Mouse (Mus musculus) T-helper 1 cell (primary cell): ENCODE data around the gene Synj2bp.
"Not testable (repeated sequence)": the region's sequence is repeated elsewhere in the genome, so short reads cannot be mapped to it uniquely, and the experiment has no call there.

Experiments used
- in situ Hi-C: fragments of 300-600 bp; cut with MboI, MseI; formaldehyde crosslinking; loops from one replicate; pipeline ENCODE4 v1.15.1; 2025; ENCODE audit warnings: high pct_unique_total_duplicates

The Synj2bp gene

GRCm38 (mm10) chr12:81532316-81533028 is at the start of gene Synj2bp, which contains the start of gene Gm20498:
Gene Synj2bp, minus strand, starts transcription at chr12:81532911.
Gene Gm20498, minus strand, starts transcription at chr12:81532905.
- in situ Hi-C loops: loop anchor here (5.0 kb wide), 1 partner anchor 45 kb away; the partner anchor contains the start of gene Cox16

- in situ Hi-C loops: no loop called here
Measured at GRCm38 (mm10) chr12:81568374-81568773, 35.7 kb upstream of the Synj2bp start, which contains the start of gene Adam21. Gene Adam21, minus strand, starts transcription at chr12:81568474.

DNA sequence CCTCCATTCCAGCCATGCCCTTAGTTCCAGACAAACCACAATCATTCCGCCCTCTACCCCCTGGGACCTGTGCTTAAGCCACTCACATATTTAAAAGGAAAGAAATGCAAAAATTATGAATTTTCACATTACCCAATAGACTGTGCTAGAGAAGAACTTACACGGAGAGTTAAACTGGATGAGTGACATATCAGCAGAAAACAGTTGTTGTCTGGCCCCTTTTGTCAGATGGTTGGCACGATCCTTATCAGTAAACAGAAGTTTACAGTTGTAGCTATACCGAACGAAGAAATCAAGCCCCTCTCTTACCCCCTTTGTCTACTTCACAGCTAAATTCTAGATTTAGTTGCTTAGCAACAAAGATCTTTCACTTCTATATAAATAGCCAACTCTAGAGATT is 35.2 kb upstream of the Synj2bp start:
- in situ Hi-C loops: no loop called here

DNA sequence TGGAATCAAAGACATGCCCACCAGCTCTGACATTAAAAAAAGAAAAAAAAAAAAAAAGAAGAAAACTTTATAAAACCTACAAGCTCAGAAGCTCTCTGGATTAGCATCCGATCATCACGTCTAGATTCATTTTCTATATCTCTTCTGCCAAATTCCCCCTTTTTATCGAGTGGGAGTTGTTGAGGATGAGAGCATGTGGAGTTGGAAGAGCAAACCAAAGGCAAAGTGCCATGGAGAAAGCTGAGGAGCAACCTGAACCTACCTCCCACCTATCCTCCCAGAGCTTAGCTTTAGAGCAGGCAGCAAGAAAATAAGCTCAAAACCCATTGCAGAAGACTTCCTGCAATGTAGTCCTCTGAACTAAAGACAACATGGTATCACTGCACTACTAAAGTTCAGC is 31.5 kb upstream of the Synj2bp start:
- in situ Hi-C loops: no loop called here

DNA sequence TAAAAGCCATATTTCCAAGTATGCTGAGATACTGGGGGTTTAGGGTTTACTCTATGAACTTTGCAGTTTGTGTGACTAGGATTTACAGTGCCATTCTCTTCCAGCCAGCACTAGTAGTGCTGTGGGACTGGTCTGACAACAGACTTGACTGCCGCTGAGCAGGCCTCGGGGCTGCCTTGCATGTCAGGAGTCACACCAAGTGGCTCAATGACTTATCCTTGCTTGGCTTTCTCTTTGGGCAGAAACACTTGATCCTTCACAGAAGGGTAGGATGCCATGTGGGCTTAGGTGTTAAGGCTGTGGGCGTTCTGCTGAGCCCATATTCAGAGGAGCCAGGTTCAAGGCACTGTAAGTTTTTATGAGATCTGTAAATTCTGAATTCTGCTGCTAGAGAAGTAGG is 16.6 kb upstream of the Synj2bp start:
- in situ Hi-C loops: no loop called here

- in situ Hi-C loops: no loop called here
Measured at GRCm38 (mm10) chr12:81547163-81547562, 14.5 kb upstream of the Synj2bp start.

DNA sequence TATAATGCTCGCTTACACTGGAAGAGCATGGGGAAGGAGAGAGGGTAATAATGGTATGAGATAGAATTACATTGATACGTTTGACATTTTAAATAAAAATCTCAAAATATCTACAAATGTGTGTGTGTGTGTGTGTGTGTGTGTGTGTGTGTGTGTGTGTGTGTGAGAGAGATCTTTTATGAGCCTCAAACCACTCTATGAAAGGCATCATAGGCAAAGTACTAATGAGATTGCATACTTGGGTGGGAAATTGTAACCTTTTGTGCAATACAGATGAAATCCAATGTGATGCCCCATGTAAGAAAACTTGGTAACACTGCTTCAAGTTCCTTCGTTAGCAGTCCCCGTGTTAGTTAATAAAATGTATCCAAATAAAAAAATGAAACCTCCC is 313 bp upstream of the Synj2bp start:
- in situ Hi-C loops: loop anchor here (5.0 kb wide), 1 partner anchor 46 kb away; the partner anchor contains the start of gene Cox16

- in situ Hi-C loops: loop anchor here (5.0 kb wide), 1 partner anchor 43 kb away; the partner anchor contains the start of gene Cox16
Measured at GRCm38 (mm10) chr12:81530587-81530986, 2.1 kb downstream of the Synj2bp start.

GRCm38 (mm10) chr12:81496906-81497305 is 35.8 kb downstream of the Synj2bp start:
- in situ Hi-C loops: loop anchor here (25.0 kb wide), 1 partner anchor 535 kb away; the partner anchor contains the start of gene Slc10a1

DNA sequence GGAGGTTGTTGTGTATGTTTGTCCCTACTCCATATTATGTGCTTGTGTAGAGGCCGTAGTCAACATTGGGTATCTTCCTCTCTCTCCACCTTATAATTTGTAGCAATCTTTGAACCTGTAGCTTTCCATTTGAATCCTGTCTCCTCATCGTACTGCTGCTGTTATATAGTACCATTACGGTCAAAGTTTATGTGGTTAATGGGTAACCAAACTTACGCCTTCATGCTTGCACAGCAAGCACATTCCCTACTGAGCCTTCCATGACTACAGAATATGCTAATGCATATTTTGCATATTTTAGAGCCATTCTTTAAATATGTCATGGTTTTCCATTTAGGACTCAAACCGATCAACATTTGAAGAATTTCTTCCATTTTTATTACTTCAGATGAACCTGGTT is 42.2 kb downstream of the Synj2bp start:
- in situ Hi-C loops: loop anchor here (25.0 kb wide), 1 partner anchor 528 kb away; the partner anchor contains the start of gene Slc10a1

- in situ Hi-C loops: loop anchor here (5.0 to 25.0 kb wide), 2 partner anchors 47 to 523 kb away; partner anchors contain the start of genes Gm20498, Slc10a1 and Synj2bp
Measured at GRCm38 (mm10) chr12:81485311-81485710, 47.4 kb downstream of the Synj2bp start.

GRCm38 (mm10) chr12:81484727-81485191 is 48.0 kb downstream of the Synj2bp start, which contains the start of gene Cox16:
Gene Cox16, minus strand, starts transcription at chr12:81485127.
- in situ Hi-C loops: loop anchor here (5.0 to 25.0 kb wide), 2 partner anchors 48 to 522 kb away; partner anchors contain the start of genes Gm20498, Slc10a1 and Synj2bp

DNA sequence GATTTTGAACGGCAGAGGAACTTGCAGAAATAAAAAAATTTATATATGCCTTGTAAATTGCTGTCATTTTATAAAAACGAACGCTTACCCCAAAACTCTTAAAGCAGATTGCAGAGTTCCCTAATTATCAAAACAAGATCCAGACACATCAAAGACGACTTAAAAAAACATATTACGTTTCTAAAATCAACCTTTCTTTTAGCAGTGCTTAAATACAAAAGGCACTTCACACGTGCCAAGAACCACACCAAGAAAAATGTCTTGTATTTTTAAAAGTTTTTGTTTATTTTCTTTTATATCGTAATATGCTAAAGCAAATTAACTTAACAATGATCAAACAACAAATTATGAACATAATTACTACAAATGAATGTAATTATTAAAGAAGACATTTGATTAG is 48.5 kb downstream of the Synj2bp start:
- in situ Hi-C loops: loop anchor here (25.0 kb wide), 1 partner anchor 522 kb away; the partner anchor contains the start of gene Slc10a1

DNA sequence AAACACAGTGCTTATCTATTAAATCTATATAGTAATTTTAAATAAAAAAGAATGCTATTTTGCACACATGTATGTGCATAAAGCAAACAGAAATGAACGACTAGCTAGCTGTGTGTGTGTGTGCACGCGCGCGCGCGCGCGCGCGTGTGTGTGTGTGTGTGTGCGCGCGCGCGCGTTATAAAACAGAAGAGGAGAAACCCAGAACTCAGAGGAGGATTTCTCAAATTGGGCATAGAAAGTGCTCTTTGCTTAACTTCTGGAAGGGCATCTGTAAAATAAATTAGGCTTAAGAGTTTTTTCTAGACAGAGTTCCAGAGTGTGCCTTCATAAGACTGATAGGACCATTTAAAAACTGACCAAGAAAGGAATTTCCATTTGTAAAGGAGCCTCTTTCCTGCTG is 49.1 kb downstream of the Synj2bp start:
- in situ Hi-C loops: loop anchor here (25.0 kb wide), 1 partner anchor 521 kb away; the partner anchor contains the start of gene Slc10a1

- in situ Hi-C loops: not testable (repeated sequence)
Measured at GRCm38 (mm10) chr12:81459051-81459450, 73.7 kb downstream of the Synj2bp start.
